Mouse (Mus musculus) MEL (cell line): ENCODE measurements around the gene Plp2. TPM values are rescaled to one million over a fixed set of nuclear protein-coding genes. Genes with fewer than 3 reads are reported as not detected.
A peak's percentile ranks its signal among the peaks of the same experiment; 100 is the strongest.

Experiments
- DNase-seq: peaks from one replicate; pipeline ENCODE4 v3.0.0; 2011; ENCODE audit warnings: low read depth, low spot score
- H3K27ac ChIP-seq: 2 replicates; pipeline ENCODE4 v1.5.1; 2012; ENCODE audit warnings: low read depth, mild to moderate bottlenecking, control low read depth, low read length, moderate library complexity; ENCODE audit not compliant: control insufficient read depth
- H3K27me3 ChIP-seq, 2 experiments: fragments of 150-350 bp in 1 of 2; sonication (generic) in 1 of 2; 2 replicates each; pipeline ENCODE4 v1.6.1; 2012; ENCODE audit warnings: low read length in 2 of 2, mild to moderate bottlenecking in 2 of 2, improper control_type of control experiment in 1 of 2, moderate library complexity in 1 of 2; ENCODE audit not compliant: insufficient read depth in 2 of 2, control insufficient read depth in 1 of 2
- H3K36me3 ChIP-seq, 2 experiments: 2 replicates each; pipeline ENCODE4 v1.6.1; 2012 to 2014; ENCODE audit warnings: low read length in 2 of 2, improper control_type of control experiment in 1 of 2, inconsistent platforms in 1 of 2, mild to moderate bottlenecking in 1 of 2; ENCODE audit not compliant: insufficient read depth in 2 of 2, control insufficient read depth in 1 of 2
- H3K4me1 ChIP-seq, 2 experiments: fragments of 150-350 bp in 1 of 2; sonication (generic) in 1 of 2; 2 replicates each; pipeline ENCODE4 v1.6.1; 2012; ENCODE audit warnings: low read length in 2 of 2, improper control_type of control experiment in 1 of 2, mild to moderate bottlenecking in 1 of 2; ENCODE audit not compliant: insufficient read depth in 2 of 2, control insufficient read depth in 1 of 2
- H3K4me3 ChIP-seq, 2 experiments: fragments of 150-350 bp in 1 of 2; sonication (generic) in 1 of 2; 2 replicates each; pipeline ENCODE4 v1.5.1; 2012; ENCODE audit warnings: low read depth in 2 of 2, low read length in 2 of 2, mild to moderate bottlenecking in 2 of 2, moderate library complexity in 2 of 2, control low read depth in 1 of 2, improper control_type of control experiment in 1 of 2; ENCODE audit not compliant: control insufficient read depth in 1 of 2, insufficient read depth in 1 of 2
- H3K79me2 ChIP-seq: 2 replicates; pipeline ENCODE4 v1.6.1; 2012; ENCODE audit warnings: mild to moderate bottlenecking, low read length, moderate library complexity; ENCODE audit not compliant: control insufficient read depth, poor library complexity, insufficient read depth
- H3K9ac ChIP-seq: 2 replicates; pipeline ENCODE4 v1.6.1; 2012; ENCODE audit warnings: low read depth, mild to moderate bottlenecking, control low read depth, low read length, moderate library complexity; ENCODE audit not compliant: control insufficient read depth, poor library complexity, severe bottlenecking
- H3K9me3 ChIP-seq: fragments of 150-350 bp; sonication (generic); replicated peaks from 2 replicates; pipeline ENCODE4 v1.6.1; 2012; ENCODE audit warnings: mild to moderate bottlenecking, low read length, improper control_type of control experiment, moderate library complexity; ENCODE audit not compliant: insufficient read depth
- CHD1 ChIP-seq: IDR thresholded peaks from 2 replicates; pipeline ENCODE4 v1.6.1; 2012; ENCODE audit warnings: low read depth, mild to moderate bottlenecking, inconsistent platforms, low read length, improper control_type of control experiment
- CHD2 ChIP-seq: IDR thresholded peaks from 2 replicates; pipeline ENCODE4 v1.6.1; 2011; ENCODE audit warnings: low read length, improper control_type of control experiment
- CTCF ChIP-seq, 3 experiments: IDR thresholded peaks in 2 of 3; conservative IDR thresholded peaks in 1 of 3; 2 replicates each; pipeline ENCODE4 v1.5.1; 2011 to 2012; ENCODE audit warnings: low read length in 3 of 3, low read depth in 2 of 3, mild to moderate bottlenecking in 2 of 3, improper control_type of control experiment in 1 of 3, inconsistent platforms in 1 of 3, mixed read lengths in 1 of 3, moderate library complexity in 1 of 3; ENCODE audit not compliant: control insufficient read depth in 1 of 3, insufficient read depth in 1 of 3, poor library complexity in 1 of 3, severe bottlenecking in 1 of 3
- E2F4 ChIP-seq: IDR thresholded peaks from 2 replicates; pipeline ENCODE4 v1.6.1; 2011; ENCODE audit warnings: low read depth, low read length, improper control_type of control experiment, borderline replicate concordance
- ELF1 ChIP-seq: IDR thresholded peaks from 2 replicates; pipeline ENCODE4 v1.6.1; 2014; ENCODE audit warnings: low read depth, mild to moderate bottlenecking, inconsistent platforms, low read length, improper control_type of control experiment, moderate library complexity
- EP300 ChIP-seq, 2 experiments: IDR thresholded peaks; 2 replicates each; pipeline ENCODE4 v1.6.1; 2011; ENCODE audit warnings: improper control_type of control experiment in 2 of 2, low read length in 2 of 2, low read depth in 1 of 2, mild to moderate bottlenecking in 1 of 2
- ETS1 ChIP-seq: IDR thresholded peaks from 2 replicates; pipeline ENCODE4 v1.6.1; 2012; ENCODE audit warnings: low read depth, mild to moderate bottlenecking, inconsistent platforms, low read length, improper control_type of control experiment, moderate library complexity
- GABPA ChIP-seq: IDR thresholded peaks from 2 replicates; pipeline ENCODE4 v1.6.1; 2012; ENCODE audit warnings: low read depth, mild to moderate bottlenecking, inconsistent platforms, low read length, improper control_type of control experiment, moderate library complexity
- HCFC1 ChIP-seq: IDR thresholded peaks from 2 replicates; pipeline ENCODE4 v1.6.1; 2012; ENCODE audit warnings: low read depth, mild to moderate bottlenecking, inconsistent platforms, low read length, improper control_type of control experiment, moderate library complexity
- JUND ChIP-seq: IDR thresholded peaks from 2 replicates; pipeline ENCODE4 v1.6.1; 2011; ENCODE audit warnings: low read depth, mild to moderate bottlenecking, improper control_type of control experiment, low read length
- KAT2A ChIP-seq: conservative IDR thresholded peaks from 2 replicates; pipeline ENCODE4 v1.6.1; 2012; ENCODE audit warnings: low read depth, low read length, improper control_type of control experiment, inconsistent platforms
- MAFK ChIP-seq: IDR thresholded peaks from 2 replicates; pipeline ENCODE4 v1.6.1; 2011; ENCODE audit warnings: low read depth, mild to moderate bottlenecking, low read length, improper control_type of control experiment, borderline replicate concordance
- MAX ChIP-seq: IDR thresholded peaks from 2 replicates; pipeline ENCODE4 v1.6.1; 2011; ENCODE audit warnings: low read length, improper control_type of control experiment
- MAZ ChIP-seq: IDR thresholded peaks from 2 replicates; pipeline ENCODE4 v1.6.1; 2012; ENCODE audit warnings: low read depth, mild to moderate bottlenecking, inconsistent platforms, low read length, improper control_type of control experiment
- MXI1 ChIP-seq: IDR thresholded peaks from 2 replicates; pipeline ENCODE4 v1.6.1; 2011; ENCODE audit warnings: mild to moderate bottlenecking, low read depth, low read length, improper control_type of control experiment
- MYB ChIP-seq: IDR thresholded peaks from 2 replicates; pipeline ENCODE4 v1.6.1; 2011; ENCODE audit warnings: mild to moderate bottlenecking, low read depth, low read length, improper control_type of control experiment
- MYC ChIP-seq: IDR thresholded peaks from 2 replicates; pipeline ENCODE4 v1.6.1; 2011; ENCODE audit warnings: low read depth, mild to moderate bottlenecking, low read length, improper control_type of control experiment, moderate library complexity
- NELFE ChIP-seq: IDR thresholded peaks from 2 replicates; pipeline ENCODE4 v1.6.1; 2011; ENCODE audit warnings: low read depth, low read length, improper control_type of control experiment
- NRF1 ChIP-seq: IDR thresholded peaks from 2 replicates; pipeline ENCODE4 v1.6.1; 2014; ENCODE audit warnings: low read depth, mild to moderate bottlenecking, inconsistent platforms, low read length, improper control_type of control experiment, moderate library complexity; ENCODE audit not compliant: poor library complexity, insufficient read depth, severe bottlenecking
- POLR2A ChIP-seq, 2 experiments: IDR thresholded peaks; 2 replicates each; pipeline ENCODE4 v1.6.1; 2011 to 2012; ENCODE audit warnings: low read length in 2 of 2, mild to moderate bottlenecking in 2 of 2, control low read depth in 1 of 2, improper control_type of control experiment in 1 of 2, low read depth in 1 of 2, moderate library complexity in 1 of 2; ENCODE audit not compliant: control insufficient read depth in 1 of 2, insufficient read depth in 1 of 2, poor library complexity in 1 of 2
- POLR2AphosphoS5 ChIP-seq: IDR thresholded peaks from 2 replicates; pipeline ENCODE4 v1.6.1; 2012; ENCODE audit warnings: low read depth, borderline replicate concordance, mild to moderate bottlenecking, inconsistent platforms, low read length, moderate library complexity, mixed read lengths
- RAD21 ChIP-seq: IDR thresholded peaks from 2 replicates; pipeline ENCODE4 v1.6.1; 2011; ENCODE audit warnings: mild to moderate bottlenecking, low read depth, low read length, improper control_type of control experiment
- RCOR1 ChIP-seq: IDR thresholded peaks from 2 replicates; pipeline ENCODE4 v1.6.1; 2012; ENCODE audit warnings: low read depth, mild to moderate bottlenecking, inconsistent platforms, low read length, improper control_type of control experiment
- SIN3A ChIP-seq: IDR thresholded peaks from 2 replicates; pipeline ENCODE4 v1.6.1; 2012; ENCODE audit warnings: low read length, improper control_type of control experiment, inconsistent platforms
- SMC3 ChIP-seq: IDR thresholded peaks from 2 replicates; pipeline ENCODE4 v1.6.1; 2011; ENCODE audit warnings: low read depth, low read length, improper control_type of control experiment
- TAL1 ChIP-seq: IDR thresholded peaks from 2 replicates; pipeline ENCODE4 v1.6.1; 2012; ENCODE audit warnings: mild to moderate bottlenecking, inconsistent platforms, low read length, moderate library complexity, mixed read lengths
- TBP ChIP-seq: IDR thresholded peaks from 2 replicates; pipeline ENCODE4 v1.8.0; 2011; ENCODE audit warnings: low read depth, low read length, improper control_type of control experiment
- TCF12 ChIP-seq: IDR thresholded peaks from 2 replicates; pipeline ENCODE4 v1.6.1; 2014; ENCODE audit warnings: low read depth, mild to moderate bottlenecking, inconsistent platforms, low read length, improper control_type of control experiment, moderate library complexity
- UBTF ChIP-seq: IDR thresholded peaks from 2 replicates; pipeline ENCODE4 v1.6.1; 2012; ENCODE audit warnings: low read depth, mild to moderate bottlenecking, inconsistent platforms, low read length, improper control_type of control experiment, moderate library complexity, borderline replicate concordance; ENCODE audit not compliant: insufficient read depth
- USF1 ChIP-seq: IDR thresholded peaks from 2 replicates; pipeline ENCODE4 v1.6.1; 2014; ENCODE audit warnings: low read depth, mild to moderate bottlenecking, inconsistent platforms, low read length, improper control_type of control experiment, moderate library complexity
- USF2 ChIP-seq, 2 experiments: IDR thresholded peaks; 2 replicates each; pipeline ENCODE4 v1.6.1; 2011 to 2012; ENCODE audit warnings: improper control_type of control experiment in 2 of 2, low read length in 2 of 2, borderline replicate concordance in 1 of 2, inconsistent platforms in 1 of 2, low read depth in 1 of 2, mild to moderate bottlenecking in 1 of 2; ENCODE audit not compliant: insufficient read depth in 1 of 2
- ZC3H11A ChIP-seq: IDR thresholded peaks from 2 replicates; pipeline ENCODE4 v1.6.1; 2012; ENCODE audit warnings: low read depth, mild to moderate bottlenecking, inconsistent platforms, low read length, improper control_type of control experiment
- ZKSCAN1 ChIP-seq: IDR thresholded peaks from 2 replicates; pipeline ENCODE4 v1.6.1; 2012; ENCODE audit warnings: low read depth, mild to moderate bottlenecking, inconsistent platforms, low read length, improper control_type of control experiment, moderate library complexity
- ZMIZ1 ChIP-seq: IDR thresholded peaks from 2 replicates; pipeline ENCODE4 v1.6.1; 2012; ENCODE audit warnings: low read depth, mild to moderate bottlenecking, inconsistent platforms, low read length, improper control_type of control experiment, moderate library complexity
- ZNF384 ChIP-seq: IDR thresholded peaks from 2 replicates; pipeline ENCODE4 v1.6.1; 2012; ENCODE audit warnings: low read depth, mild to moderate bottlenecking, inconsistent platforms, low read length, improper control_type of control experiment
- polyA plus RNA-seq, 2 experiments: library from polyadenylated mRNA; stranded (reverse) in 1 of 2; unstranded in 1 of 2; fragments of >175 nt in 1 of 2; fragments of >200 nt in 1 of 2; gene quantifications; 2 replicates each; pipeline versions ENCODE4 v1.2.1 to v1.2.4; 2012; ENCODE audit warnings: low replicate concordance in 2 of 2, low read depth in 1 of 2; ENCODE audit not compliant: insufficient read length in 2 of 2, insufficient read depth in 1 of 2, missing spikeins in 1 of 2
- total RNA-seq: library from RNA; depleted of rRNA; stranded (reverse); fragments of 300-350 nt; gene quantifications from 2 replicates; pipeline ENCODE4 v1.2.3, GENCODE M21; 2012

Plp2 gene
- total and polyA plus RNA-seq, 3 experiments: 95.7 to 407 (median 163) TPM

- DNase-seq: peak; percentile 92
- peaks cover 0 to 22% of the 10 kb centered on the region in 2 experiments; a peak in 2 of 4 replicates for H3K36me3 ChIP-seq
- H3K27me3 ChIP-seq: no peaks in the 10 kb centered on the region
- peak overlapping the region; percentile 82 for H3K9ac ChIP-seq
- peaks cover 11 to 25% of the 10 kb centered on the region in 2 experiments for H3K4me1 ChIP-seq
- peak overlapping the region; percentile 67 to 81 for H3K4me3 ChIP-seq
- peaks cover 5% of the 10 kb centered on the region; the same call in 1 of the 2 replicates for H3K79me2 ChIP-seq
- no peaks in the 10 kb centered on the region for H3K9me3 ChIP-seq
- H3K27ac ChIP-seq: peak overlapping the region; percentile 95
- peak; percentile 86; the same call in 1 of the 2 replicates for TF ChIP-seq ZMIZ1
- peak in 1 of 3 experiments; percentile 26; a peak in 2 of 6 replicates for TF ChIP-seq CTCF (IDR thresholded peaks at IDR 0.05 in 2 of 3, conservative IDR thresholded peaks at IDR 0.05 in 1 of 3; ENCODE audit: control insufficient read depth in 1 of 3, insufficient read depth in 1 of 3, low read depth in 2 of 3, low read length in 3 of 3, poor library complexity in 1 of 3, severe bottlenecking in 1 of 3)
- peak; percentile 76 for TF ChIP-seq USF1
- TF ChIP-seq MAFK: 0 out of 2 replicates have a peak, but pooled peaks have one; percentile 28
- TF ChIP-seq ZNF384: peak; percentile 25; the same call in 1 of the 2 replicates
- TF ChIP-seq MAZ: peak; percentile 91
- TF ChIP-seq ETS1: peak; percentile 89
- no peak; the same call in 1 of the 2 replicates for TF ChIP-seq JUND
- peak; percentile 83 for TF ChIP-seq CHD2
- peak in 1 of 2 experiments; percentile 56; a peak in 2 of 4 replicates for TF ChIP-seq POLR2A (IDR thresholded peaks at IDR 0.05; ENCODE audit: control insufficient read depth in 1 of 2, insufficient read depth in 1 of 2, low read depth in 1 of 2, low read length in 2 of 2, poor library complexity in 1 of 2)
- no peak for TF ChIP-seq CHD1
- TF ChIP-seq UBTF: no peak
- peak; percentile 69 for TF ChIP-seq RCOR1
- TF ChIP-seq GABPA: no peak
- no peak for TF ChIP-seq POLR2AphosphoS5
- TF ChIP-seq RAD21: no peak
- TF ChIP-seq SIN3A: peak; percentile 88; the same call in 1 of the 2 replicates
- TF ChIP-seq TAL1: no peak
- TF ChIP-seq MYB: 0 out of 2 replicates have a peak, but pooled peaks have one; percentile 15
- TF ChIP-seq EP300 (IDR thresholded peaks at IDR 0.05; ENCODE audit: low read depth in 1 of 2, low read length in 2 of 2): peak; percentile 82 to 87
- TF ChIP-seq E2F4: no peak
- TF ChIP-seq SMC3: no peak
- TF ChIP-seq KAT2A: no peak; the same call in 1 of the 2 replicates
- TF ChIP-seq NELFE: peak; percentile 74
- no peak; the same call in 1 of the 2 replicates for TF ChIP-seq HCFC1
- 0 out of 2 replicates have a peak, but pooled peaks have one; percentile 9 for TF ChIP-seq ZC3H11A
- peak; percentile 46; the same call in 1 of the 2 replicates for TF ChIP-seq MYC
- peak; percentile 82 for TF ChIP-seq TBP
- no peak; the same call in 1 of the 2 replicates for TF ChIP-seq ELF1
- no peak for TF ChIP-seq NRF1
- TF ChIP-seq TCF12: peak; percentile 54; the same call in 1 of the 2 replicates
- TF ChIP-seq ZKSCAN1: no peak
- TF ChIP-seq MXI1: peak; percentile 67
- TF ChIP-seq MAX: peak; percentile 47
- TF ChIP-seq USF2 (IDR thresholded peaks at IDR 0.05; ENCODE audit: borderline replicate concordance in 1 of 2, insufficient read depth in 1 of 2, low read depth in 1 of 2, low read length in 2 of 2): no peak
Observed at GRCm38 (mm10) chrX:7673578-7674281, 2.5 kb upstream of the Plp2 start.
